In genomic region chr1:191445831-191446258, GRCm38 (mm10) we compare ENCODE assay signal across 9 mouse cellular contexts. TPM values are rescaled to one million over a fixed set of nuclear protein-coding genes. Genes with fewer than 3 reads are reported as not detected.
DNase-seq lines count a peak whose midpoint lies in the region; ATAC-seq and TF ChIP-seq lines count a peak whose summit lies in the region.
"Had no signal": no experiment of that assay in that cellular context is flagged by ENCODE, and none has a peak within 500 bp of the region (broad histone marks: within the 10 kb centered on the region; RNA-seq: fewer than 3 reads in every experiment).

No protein-coding gene starts in this region.

- H3K27me3 ChIP-seq in kidney, embryonic 15.5 days, result no peaks in the 10 kb centered on the region
- no peaks in the 10 kb centered on the region for H3K27me3 ChIP-seq in forebrain, embryonic 13.5 days
- H3K27me3 ChIP-seq in hindbrain, postnatal 0 days (ENCODE audit: insufficient read depth, low read length), result no peaks in the 10 kb centered on the region
- H3K27me3 ChIP-seq in hindbrain, embryonic 12.5 days, result no peaks in the 10 kb centered on the region
- H3K27me3 ChIP-seq: forebrain, embryonic 15.5 days had no signal

- no peak for TF ChIP-seq CTCF in bone marrow, adult 2 months (IDR thresholded peaks at IDR 0.05; ENCODE audit: control insufficient read depth, insufficient read depth, low read length)
- TF ChIP-seq CTCF in hindbrain, postnatal 0 days (IDR thresholded peaks at IDR 0.05; ENCODE audit: low read depth), result no peak

- no peak overlapping the region for H3K4me2 ChIP-seq in kidney, embryonic 15.5 days
- H3K4me2 ChIP-seq in forebrain, embryonic 13.5 days, result no peak overlapping the region
- H3K4me2 ChIP-seq in hindbrain, postnatal 0 days (ENCODE audit: low read depth, low read length), result no peak overlapping the region
- no peak overlapping the region for H3K4me2 ChIP-seq in hindbrain, embryonic 12.5 days (replicated peaks)
- H3K4me2 ChIP-seq: forebrain, embryonic 15.5 days had no signal

- WGBS in bone marrow, adult 2 months, result 26% methylated on average over 9 of the region's 9 CpGs
- WGBS in kidney, embryonic 15.5 days, result 53% methylated on average over 9 of the region's 9 CpGs
- 81% methylated on average over 9 of the region's 9 CpGs for WGBS in forebrain, embryonic 13.5 days
- 74% methylated on average over 9 of the region's 9 CpGs for WGBS in hindbrain, postnatal 0 days
- 71% methylated on average over 9 of the region's 9 CpGs for whole genome bisulfite sequencing in hindbrain, embryonic 12.5 days

- H3K9ac ChIP-seq in kidney, embryonic 15.5 days, result no peak overlapping the region
- no peak overlapping the region for H3K9ac ChIP-seq in forebrain, embryonic 13.5 days
- no peak overlapping the region for H3K9ac ChIP-seq in hindbrain, postnatal 0 days (replicated peaks; ENCODE audit: low read length)
- H3K9ac ChIP-seq in hindbrain, embryonic 12.5 days, result no peak overlapping the region
- H3K9ac ChIP-seq: forebrain, embryonic 15.5 days had no signal

- H3K36me3 ChIP-seq in kidney, embryonic 15.5 days, result no peaks in the 10 kb centered on the region
- H3K36me3 ChIP-seq in forebrain, embryonic 13.5 days (ENCODE audit: poor library complexity, severe bottlenecking), result no peaks in the 10 kb centered on the region
- no peaks in the 10 kb centered on the region for H3K36me3 ChIP-seq in hindbrain, postnatal 0 days (ENCODE audit: insufficient read depth, low read length)
- H3K36me3 ChIP-seq in hindbrain, embryonic 12.5 days, result no peaks in the 10 kb centered on the region
- H3K36me3 ChIP-seq: forebrain, embryonic 15.5 days had no signal

- H3K4me1 ChIP-seq in bone marrow, adult 2 months (ENCODE audit: control insufficient read depth, insufficient read depth, low read length), result peaks cover 10% of the 10 kb centered on the region
- peaks cover 37% of the 10 kb centered on the region for H3K4me1 ChIP-seq in kidney, embryonic 15.5 days
- H3K4me1 ChIP-seq in forebrain, embryonic 13.5 days, result no peaks in the 10 kb centered on the region
- no peaks in the 10 kb centered on the region for H3K4me1 ChIP-seq in hindbrain, postnatal 0 days (ENCODE audit: insufficient read depth, low read length)
- H3K4me1 ChIP-seq in hindbrain, embryonic 12.5 days, result no peaks in the 10 kb centered on the region
- H3K4me1 ChIP-seq: forebrain, embryonic 15.5 days had no signal

- no peak overlapping the region for H3K4me3 ChIP-seq in bone marrow, adult 2 months (replicated peaks; ENCODE audit: control insufficient read depth, low read depth, low read length)
- H3K4me3 ChIP-seq in kidney, embryonic 15.5 days (replicated peaks), result no peak overlapping the region
- no peak overlapping the region for H3K4me3 ChIP-seq in forebrain, embryonic 13.5 days
- no peak overlapping the region for H3K4me3 ChIP-seq in hindbrain, postnatal 0 days (ENCODE audit: low read length)
- no peak overlapping the region for H3K4me3 ChIP-seq in hindbrain, embryonic 12.5 days
- H3K4me3 ChIP-seq: forebrain, embryonic 15.5 days had no signal

- DNase-seq in lung, postnatal 36 days, result peak; percentile 87
- DNase-seq in thymus, postnatal 0 days (ENCODE audit: low spot score), result peak; percentile 86
- no peak for DNase-seq in cerebellum, adult 18-20 months
- no peak for DNase-seq in hindbrain, postnatal 0 days (ENCODE audit: low spot score)

- TF ChIP-seq POLR2A in bone marrow, adult 2 months (IDR thresholded peaks at IDR 0.05; ENCODE audit: borderline replicate concordance, control insufficient read depth, low read depth, low read length), result no peak

- H3K27ac ChIP-seq in bone marrow, adult 2 months (ENCODE audit: control insufficient read depth, insufficient read depth, low read depth, low read length, poor library complexity), result peak overlapping the region; percentile 12; the same call in 1 of the 2 replicates
- H3K27ac ChIP-seq in kidney, embryonic 15.5 days, result peak overlapping the region; percentile 85
- no peak overlapping the region for H3K27ac ChIP-seq in forebrain, embryonic 13.5 days
- no peak overlapping the region for H3K27ac ChIP-seq in hindbrain, postnatal 0 days
- no peak overlapping the region for H3K27ac ChIP-seq in hindbrain, embryonic 12.5 days
- H3K27ac ChIP-seq: forebrain, embryonic 15.5 days had no signal

- no peaks in the 10 kb centered on the region for H3K9me3 ChIP-seq in kidney, embryonic 15.5 days (replicated peaks)
- no peaks in the 10 kb centered on the region for H3K9me3 ChIP-seq in forebrain, embryonic 13.5 days (replicated peaks)
- no peaks in the 10 kb centered on the region for H3K9me3 ChIP-seq in hindbrain, postnatal 0 days (ENCODE audit: low read length)
- H3K9me3 ChIP-seq in hindbrain, embryonic 12.5 days (replicated peaks), result no peaks in the 10 kb centered on the region
- H3K9me3 ChIP-seq: forebrain, embryonic 15.5 days had no signal

- no peak for ATAC-seq in kidney, embryonic 15.5 days (replicated peaks; ENCODE audit: low FRiP score)
- no peak for ATAC-seq in forebrain, embryonic 13.5 days
- ATAC-seq in hindbrain, postnatal 0 days, result no peak
- ATAC-seq in hindbrain, embryonic 12.5 days (ENCODE audit: low FRiP score), result no peak
- ATAC-seq: forebrain, embryonic 15.5 days had no signal

RNA-seq across cellular contexts. Expression of gene Ppp2r5a, which starts 42.8 kb away (rescaled TPM):
- 71.0 and 96.6 TPM in 2 replicates for polyA plus RNA-seq in bone marrow, adult 2 months (2011; ENCODE audit: insufficient read depth, insufficient read length, low replicate concordance, missing spikeins)
- polyA plus RNA-seq in kidney, embryonic 15.5 days (2015; fragmentation: Nextera tagmentation; extraction: Ambion mirVana), result 17.7 and 17.8 TPM in 2 replicates
- 64.4 and 79.1 TPM in 2 replicates for polyA plus RNA-seq in thymus, postnatal 0 days (2015; fragmentation: Nextera tagmentation; extraction: Ambion mirVana)
- polyA plus RNA-seq in forebrain, embryonic 13.5 days (2015; fragmentation: Nextera tagmentation; extraction: Ambion mirVana), result 6.5 and 7.4 TPM in 2 replicates
- 54.0 and 65.6 TPM in 2 replicates for total RNA-seq in hindbrain, postnatal 0 days (2014; rRNA removed)
- polyA plus RNA-seq in hindbrain, postnatal 0 days (2015; fragmentation: Nextera tagmentation; extraction: Ambion mirVana), result 12.8 and 13.2 TPM in 2 replicates
- 13.9 and 14.9 TPM in 2 replicates for polyA plus RNA-seq in hindbrain, embryonic 12.5 days (2016; fragmentation: Nextera tagmentation; extraction: Ambion mirVana)

Comparison
In these comparisons a context has a peak if more than half of its experiments do, and no peak if none do; other contexts are left out.
1. H3K27ac ChIP-seq: peak in bone marrow, adult 2 months (single experiment) and kidney, embryonic 15.5 days (single experiment); none in forebrain, embryonic 13.5 days (single experiment), hindbrain, postnatal 0 days (single experiment) and hindbrain, embryonic 12.5 days (single experiment).
2. DNase-seq: peak in lung, postnatal 36 days (single experiment) and thymus, postnatal 0 days (single experiment); none in cerebellum, adult 18-20 months (0 of 2) and hindbrain, postnatal 0 days (single experiment).